Mouse (Mus musculus): ENCODE measurements around the gene Btbd2.

Gene Btbd2

DNA sequence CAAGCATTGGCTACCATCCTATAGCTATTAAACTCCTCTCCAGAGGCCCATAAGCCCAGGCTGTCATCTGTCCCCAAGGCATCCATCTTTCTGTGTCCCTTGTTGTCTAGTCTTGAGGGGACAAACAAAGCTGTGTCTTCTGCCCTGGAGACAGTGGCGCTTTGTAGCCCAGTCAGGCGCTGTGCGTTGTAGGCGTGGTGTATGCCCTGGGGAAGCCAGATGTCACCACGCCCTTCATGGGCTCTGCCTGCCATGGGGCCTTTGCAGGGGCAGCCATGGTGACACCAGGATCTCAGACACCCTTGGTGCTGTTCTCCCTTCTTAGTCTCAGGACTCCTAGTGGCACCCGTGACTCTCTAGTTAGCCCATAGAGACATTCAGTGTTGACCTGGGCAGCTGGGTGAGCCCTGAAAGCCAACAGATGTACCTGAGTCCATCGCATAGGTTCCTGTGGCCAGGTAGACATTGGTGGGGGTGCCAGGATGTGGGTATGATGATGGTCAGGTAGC is 52.8 kb downstream of the Btbd2 start:
- no peak for DNase-seq

DNA sequence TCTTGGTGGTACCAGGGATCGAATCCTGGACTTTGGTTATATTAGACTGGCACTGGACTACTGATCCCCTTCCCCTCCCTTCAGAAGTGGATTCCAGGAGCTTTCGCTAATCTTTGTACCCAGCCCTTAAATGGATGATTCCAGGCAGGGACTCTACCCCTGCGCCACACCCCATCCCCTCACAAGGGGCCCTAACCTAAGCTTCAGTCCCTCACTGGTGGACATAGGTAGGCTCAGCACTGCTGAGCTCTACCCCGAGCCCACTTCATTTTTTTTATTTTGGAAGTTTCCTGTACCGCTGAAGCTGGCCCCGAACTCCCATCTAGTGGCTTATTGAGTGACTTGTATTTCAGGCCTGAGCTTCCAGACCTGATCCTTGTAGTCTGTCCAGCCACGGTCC is 53.5 kb downstream of the Btbd2 start:
- no peak for DNase-seq

GRCm38 (mm10) chr10:80602698-80603325 is 54.1 kb downstream of the Btbd2 start, which contains the start of the genes Scamp4 and Adat3:
Gene Scamp4, plus strand, starts transcription at chr10:80602872.
Gene Adat3, plus strand, starts transcription at chr10:80602880.
- peak; percentile 93 for DNase-seq

DNA sequence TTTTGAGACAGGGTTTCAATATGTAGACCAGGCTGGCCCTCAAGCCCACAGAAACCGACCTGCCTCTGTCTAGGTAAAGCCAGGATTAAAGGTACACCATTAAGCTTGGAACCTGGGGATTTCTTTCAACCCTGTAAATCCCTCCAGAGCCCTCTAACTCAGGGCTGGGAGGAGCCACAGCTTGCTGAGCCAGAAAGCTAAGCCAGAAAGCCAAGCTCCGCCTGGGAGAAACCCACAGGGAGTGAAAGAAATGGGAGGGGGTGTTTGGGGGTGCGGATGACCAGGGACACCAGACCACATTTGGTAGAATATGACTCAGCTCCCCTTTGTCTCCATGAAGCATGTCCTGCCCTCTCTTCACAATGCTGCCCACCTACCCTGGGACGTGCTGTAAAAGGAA is 60.6 kb downstream of the Btbd2 start:
- DNase-seq = no peak
